Mouse (Mus musculus) cerebral cortex, adult 2 months (tissue): Measurements from ENCODE around the gene Fgfr2.

ENCODE experiments used
- WGBS: fragments of 180-500 bp; shearing (Covaris S2); methylation state at CpG from one replicate; pipeline ENCODE4 v1.1.7; 2018; 5-methylcytosine and 5-hydroxymethylcytosine counted together

Gene Fgfr2

GRCm38 (mm10) chr7:132931560-132932351, 191.4 kb downstream of the Fgfr2 start:
- WGBS: under 1% methylated on average over 55 of the region's 55 CpGs

GRCm38 (mm10) chr7:132930850-132931559, 192.1 kb downstream of the Fgfr2 start, which contains the start of gene Zranb1:
Gene Zranb1 (plus strand): TSS chr7:132931142.
- under 1% methylated on average over 91 of the region's 93 CpGs for WGBS

DNA sequence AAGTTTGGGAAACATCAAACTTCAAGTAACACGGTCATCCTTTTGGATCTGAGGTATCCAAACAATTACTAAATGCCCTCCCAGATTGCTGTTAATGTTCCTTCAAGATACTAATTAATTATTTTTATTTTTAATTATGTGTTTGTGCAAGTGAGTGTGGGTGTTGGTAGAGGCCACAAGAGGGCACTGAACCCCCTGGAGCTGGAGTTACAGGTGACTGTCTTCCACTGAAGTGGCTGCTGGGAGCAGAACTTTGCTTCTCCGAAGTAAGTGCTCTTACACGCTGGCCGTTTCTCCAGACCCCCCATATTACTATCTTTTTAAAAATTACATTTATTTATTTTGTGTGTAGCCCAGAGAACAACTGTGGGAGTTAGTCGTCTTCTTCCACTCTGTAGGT, 193.1 kb downstream of the Fgfr2 start:
- 85% methylated on average over 5 of the region's 5 CpGs for WGBS

GRCm38 (mm10) chr7:132927201-132927600, 195.9 kb downstream of the Fgfr2 start:
- WGBS: 54% methylated on average over 3 of the region's 3 CpGs

GRCm38 (mm10) chr7:132925227-132925626, 197.9 kb downstream of the Fgfr2 start:
- 89% methylated on average over 2 of the region's 2 CpGs for whole genome bisulfite sequencing

GRCm38 (mm10) chr7:132921971-132922370, 201.2 kb downstream of the Fgfr2 start:
- WGBS: 56% methylated on average over 3 of the region's 3 CpGs

- WGBS: 88% methylated on average over 3 of the region's 3 CpGs
These were observed 219.4 kb downstream of the Fgfr2 start for GRCm38 (mm10) chr7:132903796-132904195.

DNA sequence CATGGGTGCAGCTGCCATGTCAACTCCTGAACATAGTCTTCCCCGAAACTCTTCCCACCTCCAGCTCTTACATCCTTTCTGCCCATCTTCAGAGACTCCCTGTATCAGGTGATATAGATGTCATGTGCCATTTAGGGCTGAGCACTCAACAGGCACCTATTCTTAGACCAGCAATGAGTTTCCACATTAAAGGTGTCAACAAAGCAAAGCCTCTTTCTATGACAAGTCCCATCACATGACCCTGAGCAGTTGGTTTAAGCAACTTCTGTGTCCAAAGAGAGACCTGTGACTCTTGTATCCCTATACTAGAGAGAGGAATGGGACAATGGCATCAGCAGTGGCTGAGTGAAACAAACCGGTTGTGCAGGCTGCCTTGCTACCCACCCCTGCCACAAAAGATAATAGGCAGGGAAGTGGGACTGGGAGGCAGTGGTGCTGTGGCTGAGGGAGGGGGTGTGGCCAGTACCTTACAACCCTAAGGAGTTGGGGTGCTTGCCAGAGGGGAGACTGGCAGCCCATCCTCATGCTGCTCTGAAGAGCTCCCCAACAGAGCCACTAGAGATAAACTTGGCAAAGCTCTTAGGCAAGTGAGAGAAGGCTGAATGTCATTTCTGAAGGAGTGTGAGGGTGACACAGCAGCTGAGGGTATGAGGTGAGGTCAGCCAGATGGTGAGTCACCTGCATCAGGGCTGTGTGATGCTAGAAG, 222.2 kb downstream of the Fgfr2 start:
- WGBS: 69% methylated on average over 2 of the region's 2 CpGs

DNA sequence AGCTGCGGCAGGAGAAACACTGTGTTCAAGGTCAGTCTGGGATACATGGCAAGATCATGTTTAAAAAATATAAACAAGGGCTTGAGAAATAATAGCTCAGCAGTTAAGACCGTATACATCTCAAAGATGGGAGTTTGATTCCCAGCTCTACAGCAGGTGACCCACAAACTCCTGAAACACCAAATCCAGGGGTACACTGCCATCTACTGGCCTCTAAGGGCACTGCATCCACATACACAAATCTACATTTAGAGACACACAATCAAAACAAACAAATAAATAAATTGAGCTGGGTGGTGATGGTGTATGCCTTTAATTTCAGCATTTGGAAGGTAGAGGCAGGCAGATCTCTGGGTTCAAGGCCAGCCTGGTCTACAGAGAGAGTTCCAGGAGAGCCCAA, 224.9 kb downstream of the Fgfr2 start:
- 93% methylated on average over 2 of the region's 2 CpGs for WGBS

DNA sequence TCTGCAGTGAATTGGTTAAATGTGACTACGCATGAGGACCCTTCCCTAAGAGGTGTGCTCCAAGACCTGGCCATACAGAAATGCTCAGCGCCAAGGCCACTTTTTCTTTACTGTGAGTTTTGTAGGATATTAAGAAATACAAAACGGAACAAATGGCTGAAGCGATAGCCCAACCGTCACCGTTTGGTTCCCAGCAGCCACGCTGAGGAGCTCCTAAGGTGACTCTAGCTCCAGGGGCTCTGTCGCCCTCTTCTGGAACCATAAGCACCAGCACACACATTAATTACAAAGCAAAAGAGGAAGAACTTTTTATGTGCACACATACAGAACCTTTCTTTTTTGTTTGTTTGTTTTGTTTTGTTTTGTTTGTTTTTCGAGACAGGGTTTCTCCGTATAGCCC, 225.9 kb downstream of the Fgfr2 start:
- WGBS: 89% methylated on average over 10 of the region's 10 CpGs

GRCm38 (mm10) chr7:132896206-132896815, 226.8 kb downstream of the Fgfr2 start:
- WGBS: 67% methylated on average over 9 of the region's 9 CpGs

DNA sequence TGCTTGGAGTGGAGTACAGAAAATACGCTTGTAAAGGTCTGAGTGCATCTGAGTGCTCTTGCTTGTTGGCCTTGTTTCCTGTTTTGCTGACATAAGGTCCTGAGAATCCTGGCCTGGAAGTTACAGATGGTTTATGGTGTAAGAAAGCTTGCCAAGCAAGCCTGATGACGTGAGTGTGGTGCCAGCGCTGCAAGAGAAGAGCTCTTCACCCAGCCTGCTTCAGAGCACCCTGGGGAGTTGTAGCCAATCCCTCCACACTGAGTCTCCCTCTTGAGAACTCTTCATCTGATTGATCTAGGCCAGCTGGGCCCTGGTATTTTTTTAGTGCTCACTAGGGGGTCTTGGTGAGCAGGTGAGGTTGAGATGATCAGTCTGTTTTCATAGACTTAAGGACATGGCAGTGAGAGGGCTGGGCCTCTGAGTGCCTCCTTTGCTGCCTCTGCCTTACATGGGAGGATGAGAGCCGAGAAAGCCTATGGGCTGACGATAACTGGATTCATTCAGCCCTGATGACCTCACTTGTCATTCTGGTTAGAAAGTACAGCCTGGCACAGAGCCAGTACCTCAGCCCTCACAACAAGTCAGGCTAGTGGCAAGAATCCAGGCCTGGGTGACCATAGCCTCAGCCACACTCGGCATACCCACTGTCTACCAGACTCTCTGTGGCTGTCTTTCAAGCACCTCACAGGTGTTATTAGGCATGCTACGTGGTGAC, 228.2 kb downstream of the Fgfr2 start:
- 63% methylated on average over 7 of the region's 7 CpGs for WGBS

DNA sequence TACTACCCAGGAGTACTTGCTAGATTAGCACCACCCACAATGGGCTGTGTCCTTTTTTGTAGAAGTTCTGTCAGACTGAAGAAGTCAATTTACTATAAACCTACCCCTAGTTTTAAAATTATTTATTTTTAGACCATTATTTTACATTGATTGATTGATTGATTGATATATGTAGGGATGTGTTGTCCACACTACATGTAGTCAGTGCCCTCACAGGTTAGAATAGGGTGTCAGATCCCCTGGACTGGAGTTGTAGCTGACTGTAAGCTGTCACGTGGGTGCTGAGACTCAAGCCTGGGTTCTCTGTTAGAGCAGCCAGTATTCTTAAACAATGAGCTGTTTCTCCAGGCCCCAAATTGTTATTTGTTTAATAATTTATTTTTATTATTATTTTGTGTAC, 229.8 kb downstream of the Fgfr2 start:
- 91% methylated on average over 1 of the region's 1 CpGs for WGBS

- 83% methylated on average over 7 of the region's 7 CpGs for WGBS
These were observed 230.3 kb downstream of the Fgfr2 start for GRCm38 (mm10) chr7:132892806-132893205.

DNA sequence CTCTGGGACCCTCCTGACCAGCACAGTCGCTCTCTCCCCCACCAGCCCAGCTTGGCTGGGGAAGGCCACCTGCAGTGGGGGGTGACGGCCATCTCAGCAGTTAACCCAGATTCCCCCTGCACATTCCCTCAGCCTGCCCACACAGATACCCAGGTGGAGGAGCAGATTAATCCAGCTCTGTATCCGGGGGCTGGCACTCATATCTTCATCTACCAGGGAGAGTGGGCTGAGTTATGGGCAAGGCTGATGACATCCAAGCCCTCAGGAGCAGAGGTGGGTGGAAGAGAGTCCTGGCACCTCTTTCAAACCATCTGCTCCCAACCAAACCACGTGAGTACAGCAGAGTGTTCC, 230.9 kb downstream of the Fgfr2 start:
- 42% methylated on average over 4 of the region's 4 CpGs for WGBS

DNA sequence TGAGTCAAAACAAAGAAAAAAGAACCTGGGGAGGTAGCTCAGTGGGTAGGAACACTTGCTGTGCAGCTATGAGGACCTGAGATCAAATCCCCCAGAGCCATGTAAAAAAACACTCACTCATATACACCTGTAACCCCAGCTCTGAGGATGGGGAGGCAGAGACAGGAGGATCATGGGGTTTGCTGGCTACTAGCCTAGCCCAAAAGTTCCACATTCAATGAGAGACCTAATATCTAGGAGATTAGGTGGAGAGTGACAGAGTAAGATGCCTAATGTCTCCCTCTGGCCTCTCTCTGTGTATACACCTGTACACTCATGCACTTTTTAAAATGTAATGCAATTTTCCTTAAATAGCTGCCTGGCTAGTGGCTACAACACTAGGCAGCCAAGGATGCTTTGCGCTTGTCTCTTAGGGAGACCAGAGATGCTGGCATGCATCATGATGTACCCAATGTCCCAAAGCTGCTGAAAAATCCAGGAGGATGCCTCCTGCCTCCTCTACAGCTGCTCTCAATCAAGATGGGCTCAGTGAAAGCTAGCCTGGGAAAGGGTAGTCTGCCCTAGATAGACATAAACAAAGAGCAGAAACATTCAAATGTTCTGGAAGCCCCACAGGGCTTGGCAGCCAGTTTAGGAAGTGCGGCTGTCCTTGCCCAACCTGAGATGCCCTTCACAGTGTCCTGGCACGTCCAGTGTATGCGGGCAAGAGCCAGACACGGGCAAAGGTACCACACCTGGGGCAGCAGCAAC, 231.4 kb downstream of the Fgfr2 start:
- 58% methylated on average over 5 of the region's 5 CpGs for WGBS

GRCm38 (mm10) chr7:132890201-132890600, 232.9 kb downstream of the Fgfr2 start:
- 91% methylated on average over 5 of the region's 5 CpGs for WGBS

DNA sequence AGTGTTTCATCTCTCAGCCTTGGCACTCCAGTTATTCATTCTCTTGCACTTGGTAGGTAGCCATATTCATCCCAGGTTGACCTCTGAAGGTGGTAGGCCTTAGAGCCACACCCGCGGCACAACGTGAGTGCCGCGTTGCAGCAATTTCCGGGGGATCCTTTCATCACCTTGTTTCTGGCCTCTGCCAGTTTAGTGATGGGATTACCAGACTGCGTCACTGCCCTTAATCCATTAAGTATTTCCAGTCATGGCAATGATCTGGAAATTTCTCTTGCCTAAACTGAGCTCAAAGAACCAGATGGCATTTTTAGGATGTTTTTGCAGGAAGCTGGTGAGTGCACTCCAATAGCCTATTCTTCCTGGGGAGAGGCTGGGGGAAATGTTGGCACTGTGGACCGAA, 233.5 kb downstream of the Fgfr2 start:
- 92% methylated on average over 8 of the region's 8 CpGs for WGBS

DNA sequence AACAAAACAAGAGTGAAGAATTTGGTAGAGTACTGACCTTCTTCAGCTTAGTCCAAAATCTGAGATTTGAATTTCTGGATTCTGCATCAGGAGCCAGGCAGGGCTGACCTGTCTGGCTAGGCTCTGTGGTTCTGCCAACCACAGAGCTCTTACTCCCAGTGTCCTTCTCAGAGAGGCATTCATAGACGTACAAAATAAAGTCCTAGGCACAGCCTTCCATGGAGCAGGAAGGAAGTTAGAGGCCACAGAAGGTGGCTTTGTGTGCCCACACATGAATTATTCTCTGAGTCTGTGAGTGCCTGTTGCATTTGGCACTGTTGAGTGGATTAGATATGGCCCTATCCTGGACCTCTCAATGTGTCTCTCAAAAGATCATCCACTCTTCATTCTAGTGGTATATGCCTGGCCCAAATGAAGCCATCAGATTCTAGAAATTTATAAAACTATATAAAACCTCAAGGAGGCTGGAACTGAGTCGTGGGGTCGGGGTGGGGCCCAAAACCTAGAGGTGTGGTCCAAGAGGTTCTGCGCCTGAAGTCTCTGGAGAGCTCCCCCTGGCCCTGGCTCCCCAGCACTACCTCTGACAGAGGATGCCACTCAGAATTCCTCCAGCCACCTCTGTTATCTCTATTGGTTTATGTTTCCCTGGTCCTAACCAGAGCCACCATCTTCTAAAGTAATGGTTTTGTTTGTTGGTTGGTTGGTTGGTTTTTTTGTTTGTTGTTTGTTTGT, 234.5 kb downstream of the Fgfr2 start:
- WGBS: 63% methylated on average over 4 of the region's 4 CpGs

DNA sequence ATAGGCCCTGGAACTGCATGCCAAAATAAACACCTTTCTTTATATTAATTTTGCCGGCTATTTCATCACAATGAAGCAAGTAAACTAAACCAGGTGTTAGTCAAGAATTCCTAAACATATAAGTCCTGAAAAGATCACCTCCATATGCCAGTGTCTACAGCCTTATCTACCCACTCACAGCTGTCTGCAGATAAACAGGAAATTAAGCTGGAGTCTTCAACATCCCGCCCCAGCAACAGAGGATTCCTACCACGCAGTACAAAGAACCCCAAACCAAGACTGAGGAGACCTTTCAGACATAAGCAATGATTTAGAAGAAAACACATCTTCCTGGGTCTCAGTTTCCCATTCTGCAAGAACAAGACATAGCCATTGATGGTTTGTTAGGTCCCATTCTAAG, 235.1 kb downstream of the Fgfr2 start:
- 71% methylated on average over 3 of the region's 3 CpGs for WGBS
